Mouse (Mus musculus): ENCODE measurements around the gene Olfr541.
"Not testable (repeated sequence)": the region's sequence is repeated elsewhere in the genome, so short reads cannot be mapped to it uniquely, and the experiment has no call there.

The Olfr541 gene

GRCm38 (mm10) chr7:140696967-140697366 lies at the start of gene Olfr541:
Gene Olfr541, plus strand, starts transcription at chr7:140697267.
- DNase-seq (ENCODE audit: low read depth, low spot score): no peak

- DNase-seq (ENCODE audit: low read depth, low spot score): no peak
These were observed 37.4 kb upstream of the Olfr541 start, which contains the start of gene Olfr539 for GRCm38 (mm10) chr7:140659630-140660029. Gene Olfr539, plus strand, starts transcription at chr7:140659930.

- DNase-seq (ENCODE audit: low read depth, low spot score): not testable (repeated sequence)
These were observed 26.4 kb upstream of the Olfr541 start for GRCm38 (mm10) chr7:140670693-140671092.

GRCm38 (mm10) chr7:140675863-140676262 lies 21.2 kb upstream of the Olfr541 start:
- DNase-seq (ENCODE audit: low read depth, low spot score): no peak

- not testable (repeated sequence) for DNase-seq (ENCODE audit: low read depth, low spot score)
These were observed 17.5 kb upstream of the Olfr541 start for GRCm38 (mm10) chr7:140679591-140679990.

- no peak for DNase-seq (ENCODE audit: low read depth, low spot score)
These were observed 15.4 kb upstream of the Olfr541 start, which contains the start of gene Olfr45 for GRCm38 (mm10) chr7:140681651-140682050. Gene Olfr45, plus strand, starts transcription at chr7:140681951.

GRCm38 (mm10) chr7:140706348-140706747 lies 9.3 kb downstream of the Olfr541 start:
- DNase-seq (ENCODE audit: low read depth, low spot score): no peak

- DNase-seq (ENCODE audit: low read depth, low spot score): no peak
These were observed 10.6 kb downstream of the Olfr541 start for GRCm38 (mm10) chr7:140707536-140708284.

- DNase-seq (ENCODE audit: low read depth, low spot score): no peak
These were observed 20.3 kb downstream of the Olfr541 start for GRCm38 (mm10) chr7:140717155-140718055.

- DNase-seq (ENCODE audit: low read depth, low spot score): no peak
These were observed 24.0 kb downstream of the Olfr541 start for GRCm38 (mm10) chr7:140721095-140721494.

GRCm38 (mm10) chr7:140725558-140725957 lies 28.5 kb downstream of the Olfr541 start:
- no peak for DNase-seq (ENCODE audit: low read depth, low spot score)

- no peak for DNase-seq (ENCODE audit: low read depth, low spot score)
These were observed 36.1 kb downstream of the Olfr541 start for GRCm38 (mm10) chr7:140733162-140733561.

- no peak for DNase-seq (ENCODE audit: low read depth, low spot score)
These were observed 50.3 kb downstream of the Olfr541 start for GRCm38 (mm10) chr7:140747402-140747801.

GRCm38 (mm10) chr7:140748116-140748826 lies 51.2 kb downstream of the Olfr541 start:
- DNase-seq (ENCODE audit: low read depth, low spot score): no peak

GRCm38 (mm10) chr7:140748827-140749160 lies 51.7 kb downstream of the Olfr541 start:
- no peak for DNase-seq (ENCODE audit: low read depth, low spot score)

- DNase-seq (ENCODE audit: low read depth, low spot score): no peak
These were observed 57.5 kb downstream of the Olfr541 start for GRCm38 (mm10) chr7:140754556-140754955.
